Mouse (Mus musculus) urinary bladder, postnatal 14 days (tissue): ENCODE measurements around the gene Tal1.

ENCODE experiments used
- DNase-seq: peaks from one replicate; pipeline ENCODE4 v3.0.0; 2021; ENCODE audit warnings: low spot score

Gene Tal1

GRCm38 (mm10) chr4:115113266-115113665, 57.0 kb downstream of the Tal1 start:
- no peak for DNase-seq

- no peak for DNase-seq
Measured at GRCm38 (mm10) chr4:115119642-115120041, 63.4 kb downstream of the Tal1 start.

DNA sequence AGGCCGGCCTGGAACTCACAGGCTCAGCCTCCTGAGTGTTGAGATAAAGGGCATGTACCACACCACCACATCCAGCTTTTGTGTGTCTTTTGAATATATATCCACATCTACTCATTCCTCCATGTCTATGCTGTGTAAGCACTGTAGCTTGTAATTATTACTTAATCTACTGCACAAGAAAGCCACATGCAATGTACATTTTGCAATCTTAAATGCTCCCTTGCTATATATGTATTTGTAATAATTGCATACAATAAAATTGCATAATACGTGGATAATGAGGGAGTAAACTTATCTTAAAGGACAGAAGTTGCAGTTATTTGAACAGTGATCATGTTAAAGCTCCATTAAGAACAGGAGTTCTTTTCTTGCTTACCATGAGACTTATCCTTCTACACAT, 64.9 kb downstream of the Tal1 start:
- no peak for DNase-seq
